Mouse (Mus musculus) MEL (cell line): ENCODE data around the gene Tbck. TPM values are rescaled to one million over a fixed set of nuclear protein-coding genes. Genes with fewer than 3 reads are reported as not detected.

Experiments used
- DNase-seq: peaks from one replicate; pipeline ENCODE4 v3.0.0; 2011; ENCODE audit warnings: low read depth, low spot score
- H3K27ac ChIP-seq: 2 replicates; pipeline ENCODE4 v1.5.1; 2012; ENCODE audit warnings: low read depth, mild to moderate bottlenecking, control low read depth, low read length, moderate library complexity; ENCODE audit not compliant: control insufficient read depth
- H3K27me3 ChIP-seq, 2 experiments: fragments of 150-350 bp in 1 of 2; sonication (generic) in 1 of 2; 2 replicates each; pipeline ENCODE4 v1.6.1; 2012; ENCODE audit warnings: low read length in 2 of 2, mild to moderate bottlenecking in 2 of 2, improper control_type of control experiment in 1 of 2, moderate library complexity in 1 of 2; ENCODE audit not compliant: insufficient read depth in 2 of 2, control insufficient read depth in 1 of 2
- H3K36me3 ChIP-seq, 2 experiments: 2 replicates each; pipeline ENCODE4 v1.6.1; 2012 to 2014; ENCODE audit warnings: low read length in 2 of 2, improper control_type of control experiment in 1 of 2, inconsistent platforms in 1 of 2, mild to moderate bottlenecking in 1 of 2; ENCODE audit not compliant: insufficient read depth in 2 of 2, control insufficient read depth in 1 of 2
- H3K4me1 ChIP-seq, 2 experiments: fragments of 150-350 bp in 1 of 2; sonication (generic) in 1 of 2; 2 replicates each; pipeline ENCODE4 v1.6.1; 2012; ENCODE audit warnings: low read length in 2 of 2, improper control_type of control experiment in 1 of 2, mild to moderate bottlenecking in 1 of 2; ENCODE audit not compliant: insufficient read depth in 2 of 2, control insufficient read depth in 1 of 2
- H3K4me3 ChIP-seq, 2 experiments: fragments of 150-350 bp in 1 of 2; sonication (generic) in 1 of 2; 2 replicates each; pipeline ENCODE4 v1.5.1; 2012; ENCODE audit warnings: low read depth in 2 of 2, low read length in 2 of 2, mild to moderate bottlenecking in 2 of 2, moderate library complexity in 2 of 2, control low read depth in 1 of 2, improper control_type of control experiment in 1 of 2; ENCODE audit not compliant: control insufficient read depth in 1 of 2, insufficient read depth in 1 of 2
- H3K79me2 ChIP-seq: 2 replicates; pipeline ENCODE4 v1.6.1; 2012; ENCODE audit warnings: mild to moderate bottlenecking, low read length, moderate library complexity; ENCODE audit not compliant: control insufficient read depth, poor library complexity, insufficient read depth
- H3K9ac ChIP-seq: 2 replicates; pipeline ENCODE4 v1.6.1; 2012; ENCODE audit warnings: low read depth, mild to moderate bottlenecking, control low read depth, low read length, moderate library complexity; ENCODE audit not compliant: control insufficient read depth, poor library complexity, severe bottlenecking
- H3K9me3 ChIP-seq: fragments of 150-350 bp; sonication (generic); replicated peaks from 2 replicates; pipeline ENCODE4 v1.6.1; 2012; ENCODE audit warnings: mild to moderate bottlenecking, low read length, improper control_type of control experiment, moderate library complexity; ENCODE audit not compliant: insufficient read depth
- CHD1 ChIP-seq: IDR thresholded peaks from 2 replicates; pipeline ENCODE4 v1.6.1; 2012; ENCODE audit warnings: low read depth, mild to moderate bottlenecking, inconsistent platforms, low read length, improper control_type of control experiment
- CHD2 ChIP-seq: IDR thresholded peaks from 2 replicates; pipeline ENCODE4 v1.6.1; 2011; ENCODE audit warnings: low read length, improper control_type of control experiment
- E2F4 ChIP-seq: IDR thresholded peaks from 2 replicates; pipeline ENCODE4 v1.6.1; 2011; ENCODE audit warnings: low read depth, low read length, improper control_type of control experiment, borderline replicate concordance
- ELF1 ChIP-seq: IDR thresholded peaks from 2 replicates; pipeline ENCODE4 v1.6.1; 2014; ENCODE audit warnings: low read depth, mild to moderate bottlenecking, inconsistent platforms, low read length, improper control_type of control experiment, moderate library complexity
- EP300 ChIP-seq, 2 experiments: IDR thresholded peaks; 2 replicates each; pipeline ENCODE4 v1.6.1; 2011; ENCODE audit warnings: improper control_type of control experiment in 2 of 2, low read length in 2 of 2, low read depth in 1 of 2, mild to moderate bottlenecking in 1 of 2
- ETS1 ChIP-seq: IDR thresholded peaks from 2 replicates; pipeline ENCODE4 v1.6.1; 2012; ENCODE audit warnings: low read depth, mild to moderate bottlenecking, inconsistent platforms, low read length, improper control_type of control experiment, moderate library complexity
- GATA1 ChIP-seq: IDR thresholded peaks from 2 replicates; pipeline ENCODE4 v1.6.1; 2011; ENCODE audit warnings: low read depth, low read length, improper control_type of control experiment
- HCFC1 ChIP-seq: IDR thresholded peaks from 2 replicates; pipeline ENCODE4 v1.6.1; 2012; ENCODE audit warnings: low read depth, mild to moderate bottlenecking, inconsistent platforms, low read length, improper control_type of control experiment, moderate library complexity
- JUND ChIP-seq: IDR thresholded peaks from 2 replicates; pipeline ENCODE4 v1.6.1; 2011; ENCODE audit warnings: low read depth, mild to moderate bottlenecking, improper control_type of control experiment, low read length
- MAX ChIP-seq: IDR thresholded peaks from 2 replicates; pipeline ENCODE4 v1.6.1; 2011; ENCODE audit warnings: low read length, improper control_type of control experiment
- MAZ ChIP-seq: IDR thresholded peaks from 2 replicates; pipeline ENCODE4 v1.6.1; 2012; ENCODE audit warnings: low read depth, mild to moderate bottlenecking, inconsistent platforms, low read length, improper control_type of control experiment
- MEF2A ChIP-seq: IDR thresholded peaks from 2 replicates; pipeline ENCODE4 v1.6.1; 2014; ENCODE audit warnings: low read depth, mild to moderate bottlenecking, inconsistent platforms, low read length, improper control_type of control experiment; ENCODE audit not compliant: poor library complexity, insufficient replicate concordance, severe bottlenecking; ENCODE audit errors: extremely low read depth
- MXI1 ChIP-seq: IDR thresholded peaks from 2 replicates; pipeline ENCODE4 v1.6.1; 2011; ENCODE audit warnings: mild to moderate bottlenecking, low read depth, low read length, improper control_type of control experiment
- MYB ChIP-seq: IDR thresholded peaks from 2 replicates; pipeline ENCODE4 v1.6.1; 2011; ENCODE audit warnings: mild to moderate bottlenecking, low read depth, low read length, improper control_type of control experiment
- MYC ChIP-seq: IDR thresholded peaks from 2 replicates; pipeline ENCODE4 v1.6.1; 2011; ENCODE audit warnings: low read depth, mild to moderate bottlenecking, low read length, improper control_type of control experiment, moderate library complexity
- POLR2AphosphoS5 ChIP-seq: IDR thresholded peaks from 2 replicates; pipeline ENCODE4 v1.6.1; 2012; ENCODE audit warnings: low read depth, borderline replicate concordance, mild to moderate bottlenecking, inconsistent platforms, low read length, moderate library complexity, mixed read lengths
- RCOR1 ChIP-seq: IDR thresholded peaks from 2 replicates; pipeline ENCODE4 v1.6.1; 2012; ENCODE audit warnings: low read depth, mild to moderate bottlenecking, inconsistent platforms, low read length, improper control_type of control experiment
- SIN3A ChIP-seq: IDR thresholded peaks from 2 replicates; pipeline ENCODE4 v1.6.1; 2012; ENCODE audit warnings: low read length, improper control_type of control experiment, inconsistent platforms
- TAL1 ChIP-seq: IDR thresholded peaks from 2 replicates; pipeline ENCODE4 v1.6.1; 2012; ENCODE audit warnings: mild to moderate bottlenecking, inconsistent platforms, low read length, moderate library complexity, mixed read lengths
- TBP ChIP-seq: IDR thresholded peaks from 2 replicates; pipeline ENCODE4 v1.8.0; 2011; ENCODE audit warnings: low read depth, low read length, improper control_type of control experiment
- TCF12 ChIP-seq: IDR thresholded peaks from 2 replicates; pipeline ENCODE4 v1.6.1; 2014; ENCODE audit warnings: low read depth, mild to moderate bottlenecking, inconsistent platforms, low read length, improper control_type of control experiment, moderate library complexity
- UBTF ChIP-seq: IDR thresholded peaks from 2 replicates; pipeline ENCODE4 v1.6.1; 2012; ENCODE audit warnings: low read depth, mild to moderate bottlenecking, inconsistent platforms, low read length, improper control_type of control experiment, moderate library complexity, borderline replicate concordance; ENCODE audit not compliant: insufficient read depth
- USF1 ChIP-seq: IDR thresholded peaks from 2 replicates; pipeline ENCODE4 v1.6.1; 2014; ENCODE audit warnings: low read depth, mild to moderate bottlenecking, inconsistent platforms, low read length, improper control_type of control experiment, moderate library complexity
- USF2 ChIP-seq, 2 experiments: IDR thresholded peaks; 2 replicates each; pipeline ENCODE4 v1.6.1; 2011 to 2012; ENCODE audit warnings: improper control_type of control experiment in 2 of 2, low read length in 2 of 2, borderline replicate concordance in 1 of 2, inconsistent platforms in 1 of 2, low read depth in 1 of 2, mild to moderate bottlenecking in 1 of 2; ENCODE audit not compliant: insufficient read depth in 1 of 2
- ZKSCAN1 ChIP-seq: IDR thresholded peaks from 2 replicates; pipeline ENCODE4 v1.6.1; 2012; ENCODE audit warnings: low read depth, mild to moderate bottlenecking, inconsistent platforms, low read length, improper control_type of control experiment, moderate library complexity
- ZNF384 ChIP-seq: IDR thresholded peaks from 2 replicates; pipeline ENCODE4 v1.6.1; 2012; ENCODE audit warnings: low read depth, mild to moderate bottlenecking, inconsistent platforms, low read length, improper control_type of control experiment
- polyA plus RNA-seq, 2 experiments: library from polyadenylated mRNA; stranded (reverse) in 1 of 2; unstranded in 1 of 2; fragments of >175 nt in 1 of 2; fragments of >200 nt in 1 of 2; gene quantifications; 2 replicates each; pipeline versions ENCODE4 v1.2.1 to v1.2.4; 2012; ENCODE audit warnings: low replicate concordance in 2 of 2, low read depth in 1 of 2; ENCODE audit not compliant: insufficient read length in 2 of 2, insufficient read depth in 1 of 2, missing spikeins in 1 of 2
- total RNA-seq: library from RNA; depleted of rRNA; stranded (reverse); fragments of 300-350 nt; gene quantifications from 2 replicates; pipeline ENCODE4 v1.2.3, GENCODE M21; 2012

Tbck gene
- total and polyA plus RNA-seq, 3 experiments: 4.6 to 7.5 TPM; not detected in 1

- H3K36me3 ChIP-seq: peaks cover 0 to 9% of the 10 kb centered on the region in 2 experiments; a peak in 2 of 4 replicates
- H3K9ac ChIP-seq: peak overlapping the region; percentile 41; the same call in 1 of the 2 replicates
- H3K4me3 ChIP-seq: peak overlapping the region; percentile 26 to 40
- peak overlapping the region; percentile 73 for H3K27ac ChIP-seq
- H3K4me1 ChIP-seq: peaks cover 0 to 13% of the 10 kb centered on the region in 2 experiments; a peak in 2 of 4 replicates
- peak; percentile 69 for DNase-seq
- TF ChIP-seq ETS1: no peak
- TF ChIP-seq MYC: peak; percentile 62; the same call in 1 of the 2 replicates
- peak; percentile 43; the same call in 1 of the 2 replicates for TF ChIP-seq GATA1
- TF ChIP-seq CHD2: no peak
- no peak for TF ChIP-seq ELF1
- no peak for TF ChIP-seq USF1
- TF ChIP-seq USF2 (IDR thresholded peaks at IDR 0.05; ENCODE audit: borderline replicate concordance in 1 of 2, insufficient read depth in 1 of 2, low read depth in 1 of 2, low read length in 2 of 2): no peak
- TF ChIP-seq MYB: no peak
- TF ChIP-seq MXI1: peak; percentile 48
- TF ChIP-seq EP300 (IDR thresholded peaks at IDR 0.05; ENCODE audit: low read depth in 1 of 2, low read length in 2 of 2): peak; percentile 13 to 48; a peak in 2 of 4 replicates
- peak; percentile 75 for TF ChIP-seq ZNF384
- no peak for TF ChIP-seq E2F4
- no peak for TF ChIP-seq TBP
- peak; percentile 21; the same call in 1 of the 2 replicates for TF ChIP-seq MAX
- no peak for TF ChIP-seq JUND
- TF ChIP-seq MEF2A: no peak
- TF ChIP-seq CHD1: no peak
- H3K9me3 ChIP-seq: no peaks in the 10 kb centered on the region
- H3K79me2 ChIP-seq: no peaks in the 10 kb centered on the region
- no peaks in the 10 kb centered on the region for H3K27me3 ChIP-seq
These were observed 202.6 kb downstream of the Tbck start for GRCm38 (mm10) chr3:132886419-132887050.

- DNase-seq: peak; percentile 88
- Histone ChIP-seq H3K4me1 (peaks cover 0 to 13% of the 10 kb centered on the region in 2 experiments; a peak in 2 of 4 replicates), H3K9ac (peak overlapping the region; percentile 41), H3K79me2 (no peaks in the 10 kb centered on the region), H3K27ac (peak overlapping the region; percentile 73), H3K9me3 (no peaks in the 10 kb centered on the region), H3K36me3 (peaks cover 0 to 9% of the 10 kb centered on the region in 2 experiments; a peak in 2 of 4 replicates), H3K27me3 (no peaks in the 10 kb centered on the region), H3K4me3 (peak overlapping the region; percentile 26 to 40)
- TF ChIP-seq MXI1: peak; percentile 54; the same call in 1 of the 2 replicates
- TF ChIP-seq POLR2AphosphoS5: no peak
- peak; percentile 92 for TF ChIP-seq ETS1
- TF ChIP-seq TAL1: peak; percentile 70
- TF ChIP-seq ZNF384: 0 out of 2 replicates have a peak, but pooled peaks have one; percentile 30
- TF ChIP-seq UBTF: no peak
- TF ChIP-seq CHD2: no peak
- TF ChIP-seq USF2 (IDR thresholded peaks at IDR 0.05; ENCODE audit: borderline replicate concordance in 1 of 2, insufficient read depth in 1 of 2, low read depth in 1 of 2, low read length in 2 of 2): no peak
- peak; percentile 93 for TF ChIP-seq GATA1
- no peak for TF ChIP-seq ZKSCAN1
- TF ChIP-seq MAX: peak; percentile 54
- no peak for TF ChIP-seq MAZ
- TF ChIP-seq RCOR1: peak; percentile 79
- TF ChIP-seq HCFC1: no peak
- no peak for TF ChIP-seq CHD1
- peak; percentile 79 for TF ChIP-seq TCF12
- TF ChIP-seq MEF2A: no peak
- TF ChIP-seq SIN3A: peak; percentile 91
- no peak for TF ChIP-seq USF1
These were observed 203.3 kb downstream of the Tbck start for GRCm38 (mm10) chr3:132887074-132887848.
